Mouse (Mus musculus): ENCODE measurements at regions not wholly inside any gene's neighbourhood (a gene's known extent, or its start where the extent isn't known, plus 50 kb on each side); places are given as distances from the start of the nearest gene placed in this dataset.
"Not testable (repeated sequence)": the region's sequence is repeated elsewhere in the genome, so short reads cannot be mapped to it uniquely, and the experiment has no call there.

DNA sequence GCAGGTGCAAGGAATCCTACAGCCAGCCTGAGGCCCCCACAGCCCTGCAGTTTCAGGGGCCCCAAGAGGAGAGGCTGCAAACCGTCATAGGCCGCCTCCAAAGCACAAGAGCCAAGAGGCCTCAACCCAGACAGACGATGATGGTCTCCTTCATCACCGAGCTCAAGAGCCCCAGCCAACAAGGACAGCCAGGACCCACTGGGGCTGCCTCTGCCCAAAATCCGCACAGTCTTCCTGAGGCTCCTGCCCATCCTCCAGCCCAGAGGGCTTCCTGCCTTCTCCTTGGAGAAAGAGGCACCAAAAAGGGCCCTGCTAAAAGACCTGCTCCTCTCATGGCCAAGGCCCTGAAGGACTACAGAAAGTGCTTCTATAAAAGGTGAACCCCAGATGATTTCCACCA is 112.3 kb downstream of the Nus1 start:
- 100% methylated on average over 3 of the region's 5 CpGs for WGBS
- H3K4me2 ChIP-seq; H3K36me3 ChIP-seq (replicated peaks); H3K27ac ChIP-seq; H3K9me3 ChIP-seq; H3K27me3 ChIP-seq; H3K9ac ChIP-seq; H3K4me1 ChIP-seq; H3K4me3 ChIP-seq (replicated peaks); ATAC-seq (ENCODE audit: low FRiP score): not testable (repeated sequence)

DNA sequence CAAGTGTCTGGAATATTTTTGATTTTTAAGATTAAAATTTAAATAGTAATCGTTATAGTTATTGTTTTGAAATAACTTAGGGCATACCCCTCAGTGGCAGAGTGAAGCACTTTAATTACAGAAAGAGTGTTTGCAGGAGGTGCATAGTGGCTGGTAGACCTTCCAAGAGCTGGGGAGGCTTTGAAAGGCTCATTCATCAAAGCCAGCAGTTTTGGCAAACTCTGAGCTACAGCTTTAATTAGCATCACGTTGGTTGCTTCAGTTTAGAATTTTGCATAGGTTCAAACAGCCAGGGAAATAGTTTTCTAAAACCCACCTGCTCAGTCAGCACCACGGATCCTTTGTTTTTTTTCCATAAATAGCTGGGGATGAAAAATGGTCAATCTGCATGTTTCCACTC is 113.5 kb downstream of the Nus1 start:
- H3K36me3 ChIP-seq (replicated peaks): no peaks in the 10 kb centered on the region

DNA sequence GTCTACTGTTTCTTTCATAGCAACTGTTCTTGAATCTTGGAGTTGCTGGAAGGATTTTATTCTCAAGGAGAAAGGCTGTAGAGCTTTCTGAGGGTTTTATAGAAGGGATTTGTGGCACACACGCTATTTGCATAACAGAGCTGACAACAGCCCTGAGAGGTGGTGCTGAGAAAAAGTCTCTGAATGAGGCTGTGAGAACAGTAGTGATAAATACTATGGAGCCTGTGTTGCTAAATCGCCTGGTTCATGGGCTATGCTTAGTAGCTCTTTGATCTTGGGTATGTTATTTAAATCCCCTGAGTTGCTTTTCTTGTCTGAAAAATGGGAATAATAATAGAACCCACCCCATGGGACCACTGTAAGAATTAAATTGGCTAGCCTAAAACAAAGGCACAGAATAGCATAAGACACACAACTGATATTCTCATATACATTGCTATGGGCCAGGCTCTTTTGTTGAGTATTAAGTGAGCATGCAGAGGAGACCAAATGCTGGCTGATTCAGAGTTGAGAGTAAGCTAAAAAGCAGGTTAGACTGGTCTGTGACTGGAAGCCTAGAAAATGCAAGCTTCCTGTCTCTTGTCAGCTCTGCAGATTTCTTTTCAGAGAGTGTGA is 116.0 kb downstream of the Nus1 start:
- H3K4me1 ChIP-seq: no peaks in the 10 kb centered on the region; the same call in 1 of the 2 replicates
- H3K36me3 ChIP-seq (replicated peaks): no peaks in the 10 kb centered on the region
- H3K9me3 ChIP-seq: no peaks in the 10 kb centered on the region
- no peak overlapping the region for H3K9ac ChIP-seq
- WGBS: 16% methylated on average over 2 of the region's 2 CpGs
- peak overlapping the region; percentile 47; the same call in 1 of the 2 replicates for H3K27ac ChIP-seq
- H3K4me3 ChIP-seq (replicated peaks): no peak overlapping the region
- ATAC-seq (ENCODE audit: low FRiP score): peak; percentile 52; the same call in 1 of the 2 replicates
- H3K27me3 ChIP-seq: no peaks in the 10 kb centered on the region
- no peak overlapping the region for H3K4me2 ChIP-seq

More for the DNA sequence above, 113.5 kb downstream of the Nus1 start:
- Histone ChIP-seq H3K9ac (no peak overlapping the region), H3K4me2 (no peak overlapping the region), H3K27me3 (no peaks in the 10 kb centered on the region), H3K27ac (no peak overlapping the region), H3K4me3 (replicated peaks) (no peak overlapping the region), H3K4me1 (no peaks in the 10 kb centered on the region; the same call in 1 of the 2 replicates), H3K9me3 (no peaks in the 10 kb centered on the region)
- WGBS: 61% methylated on average over 3 of the region's 3 CpGs
- no peak; the same call in 1 of the 2 replicates for ATAC-seq (ENCODE audit: low FRiP score)

- H3K4me1 ChIP-seq: no peaks in the 10 kb centered on the region; the same call in 1 of the 2 replicates
- H3K27ac ChIP-seq: no peak overlapping the region
- ATAC-seq (ENCODE audit: low FRiP score): peak; percentile 39; the same call in 1 of the 2 replicates
- H3K4me3 ChIP-seq (replicated peaks): no peak overlapping the region
- H3K9me3 ChIP-seq: no peaks in the 10 kb centered on the region
- no peak overlapping the region for H3K9ac ChIP-seq
- no peaks in the 10 kb centered on the region for H3K36me3 ChIP-seq (replicated peaks)
- H3K27me3 ChIP-seq: no peaks in the 10 kb centered on the region
- no peak overlapping the region for H3K4me2 ChIP-seq
- 45% methylated on average over 4 of the region's 4 CpGs for WGBS
These were observed 116.5 kb downstream of the Nus1 start for GRCm38 (mm10) chr10:52533893-52534287.

DNA sequence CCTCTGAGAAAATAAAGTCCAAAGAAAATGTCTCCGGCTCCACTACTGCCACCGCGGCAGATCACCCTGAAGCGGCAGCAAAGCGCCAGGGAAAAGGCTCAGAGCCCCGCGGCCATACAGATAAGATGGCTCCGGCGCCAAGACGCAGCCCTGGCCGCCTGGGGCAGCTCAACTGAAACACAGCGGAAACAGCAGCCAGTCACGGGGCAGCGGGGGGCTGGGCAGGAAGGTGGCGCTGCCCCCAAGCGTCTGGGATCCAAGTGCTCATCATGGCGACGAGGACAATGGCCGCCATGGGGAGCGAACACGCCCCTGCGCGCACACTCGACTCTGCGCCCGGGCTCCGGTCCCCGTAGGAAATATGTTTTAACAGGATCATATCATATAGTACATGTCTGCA is 128.2 kb downstream of the Nus1 start:
- ATAC-seq (ENCODE audit: low FRiP score): no peak

DNA sequence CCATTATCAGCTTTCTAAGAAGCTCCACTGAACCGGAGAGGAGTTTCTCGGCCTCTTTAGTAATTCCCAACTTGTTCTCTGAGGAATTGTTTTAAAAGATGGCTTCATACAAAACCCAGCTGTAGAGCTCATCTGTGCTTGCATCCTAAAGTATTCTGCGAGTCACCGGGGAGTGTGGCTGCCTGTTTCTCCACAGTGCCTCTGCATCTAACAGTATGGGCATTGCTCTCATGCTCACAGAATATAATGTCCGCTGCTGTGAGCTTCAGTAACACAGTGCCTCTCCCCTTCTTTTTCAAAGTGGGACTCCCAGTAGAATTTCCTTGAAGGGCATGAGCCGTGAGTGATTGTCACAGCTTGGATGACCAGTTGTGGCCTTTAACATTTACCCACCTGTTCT is 113.0 kb upstream of the Slc35f1 start:
- Histone ChIP-seq H3K27ac (peak overlapping the region; percentile 56), H3K4me1 (peaks cover 16% of the 10 kb centered on the region), H3K4me2 (no peak overlapping the region), H3K36me3 (replicated peaks) (no peaks in the 10 kb centered on the region), H3K9me3 (no peaks in the 10 kb centered on the region), H3K9ac (no peak overlapping the region), H3K4me3 (replicated peaks) (no peak overlapping the region), H3K27me3 (no peaks in the 10 kb centered on the region)
- WGBS: 43% methylated on average over 6 of the region's 6 CpGs
- peak; percentile 59; the same call in 1 of the 2 replicates for ATAC-seq (ENCODE audit: low FRiP score)

More for the DNA sequence above, 128.2 kb downstream of the Nus1 start:
- Histone ChIP-seq H3K9me3 (no peaks in the 10 kb centered on the region), H3K27ac (no peak overlapping the region), H3K9ac (no peak overlapping the region), H3K4me3 (replicated peaks) (no peak overlapping the region), H3K27me3 (no peaks in the 10 kb centered on the region), H3K4me1 (no peaks in the 10 kb centered on the region), H3K4me2 (no peak overlapping the region), H3K36me3 (replicated peaks) (no peaks in the 10 kb centered on the region)
- WGBS: 85% methylated on average over 28 of the region's 28 CpGs

GRCm38 (mm10) chr10:52577795-52578194 is 112.5 kb upstream of the Slc35f1 start:
- Histone ChIP-seq H3K27me3 (no peaks in the 10 kb centered on the region), H3K4me2 (no peak overlapping the region), H3K9me3 (no peaks in the 10 kb centered on the region), H3K27ac (no peak overlapping the region), H3K9ac (no peak overlapping the region), H3K4me3 (replicated peaks) (no peak overlapping the region), H3K36me3 (replicated peaks) (no peaks in the 10 kb centered on the region), H3K4me1 (peaks cover 16% of the 10 kb centered on the region)
- 46% methylated on average over 3 of the region's 3 CpGs for WGBS
- peak; percentile 74 for ATAC-seq (ENCODE audit: low FRiP score)

GRCm38 (mm10) chr10:52578238-52578832 is 112.0 kb upstream of the Slc35f1 start:
- no peak overlapping the region for H3K4me2 ChIP-seq
- H3K9ac ChIP-seq: no peak overlapping the region
- 28% methylated on average over 3 of the region's 3 CpGs for WGBS
- ATAC-seq (ENCODE audit: low FRiP score): peak; percentile 54; the same call in 1 of the 2 replicates
- peaks cover 16% of the 10 kb centered on the region for H3K4me1 ChIP-seq
- H3K9me3 ChIP-seq: no peaks in the 10 kb centered on the region
- no peak overlapping the region for H3K27ac ChIP-seq
- H3K36me3 ChIP-seq (replicated peaks): no peaks in the 10 kb centered on the region
- H3K4me3 ChIP-seq (replicated peaks): no peak overlapping the region
- no peaks in the 10 kb centered on the region for H3K27me3 ChIP-seq

DNA sequence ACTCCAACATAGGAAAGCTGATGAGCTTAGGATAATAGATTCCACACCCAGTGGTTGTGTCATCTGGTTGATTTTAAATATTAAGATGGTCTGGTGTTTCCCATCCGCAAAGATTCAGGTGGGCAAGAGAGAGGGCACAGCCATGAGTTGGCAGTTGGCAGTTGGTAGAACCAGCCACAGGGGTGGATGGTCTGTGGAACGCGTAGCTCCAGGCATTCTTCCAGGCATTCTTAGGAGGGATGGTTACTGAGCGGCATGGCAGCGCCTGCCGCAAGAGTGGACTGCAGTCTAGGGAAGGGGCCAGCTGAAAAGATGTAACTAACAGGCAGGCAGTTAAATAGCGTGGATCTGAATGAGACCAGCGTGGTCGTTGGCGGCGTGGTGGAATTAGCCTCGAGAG is 96.6 kb upstream of the Slc35f1 start:
- Histone ChIP-seq H3K36me3 (replicated peaks) (no peaks in the 10 kb centered on the region), H3K4me1 (no peaks in the 10 kb centered on the region), H3K27me3 (no peaks in the 10 kb centered on the region), H3K9ac (no peak overlapping the region), H3K27ac (no peak overlapping the region), H3K9me3 (no peaks in the 10 kb centered on the region), H3K4me2 (no peak overlapping the region), H3K4me3 (replicated peaks) (no peak overlapping the region)
- 97% methylated on average over 12 of the region's 12 CpGs for WGBS
- ATAC-seq (ENCODE audit: low FRiP score): no peak
